Mouse (Mus musculus) midbrain, embryonic 11.5 days (tissue): Measurements from ENCODE around the gene Atg101. TPM values are rescaled to one million over a fixed set of nuclear protein-coding genes. Genes with fewer than 3 reads are reported as not detected.

ENCODE experiments used
- ATAC-seq: fragments of 200-750 bp; cut with Nextera tagmentation; 2 replicates; pipeline ENCODE4 v1.8.0; 2017; ENCODE audit warnings: moderate TSS enrichment, moderate library complexity; ENCODE audit not compliant: low FRiP score
- DNase-seq: peaks from one replicate; pipeline ENCODE4 v3.0.0; 2015; ENCODE audit warnings: low spot score; ENCODE audit errors: missing footprints
- H3K27ac ChIP-seq: fragments of 300-500 bp; sonication (generic); 2 replicates; pipeline ENCODE4 v1.5.1; 2014; ENCODE audit warnings: low read depth, low read length
- H3K27me3 ChIP-seq: fragments of 300-500 bp; sonication (generic); 2 replicates; pipeline ENCODE4 v1.6.1; 2014; ENCODE audit warnings: mild to moderate bottlenecking, low read length, moderate library complexity, mixed read lengths; ENCODE audit not compliant: control insufficient read depth, insufficient read depth
- H3K36me3 ChIP-seq: fragments of 300-500 bp; sonication (generic); 2 replicates; pipeline ENCODE4 v1.6.1; 2014; ENCODE audit warnings: mild to moderate bottlenecking, low read length, moderate library complexity, mixed read lengths; ENCODE audit not compliant: control insufficient read depth, insufficient read depth
- H3K4me1 ChIP-seq: fragments of 300-500 bp; sonication (generic); 2 replicates; pipeline ENCODE4 v1.6.1; 2014; ENCODE audit warnings: low read length; ENCODE audit not compliant: control insufficient read depth, insufficient read depth
- H3K4me2 ChIP-seq: fragments of 300-500 bp; sonication (generic); 2 replicates; pipeline ENCODE4 v1.6.1; 2014; ENCODE audit warnings: mild to moderate bottlenecking, moderate library complexity
- H3K4me3 ChIP-seq: fragments of 300-500 bp; sonication (generic); 2 replicates; pipeline ENCODE4 v1.5.1; 2014; ENCODE audit warnings: low read depth, low read length
- H3K9ac ChIP-seq: fragments of 300-500 bp; sonication (generic); 2 replicates; pipeline ENCODE4 v1.6.1; 2014; ENCODE audit warnings: low read length
- H3K9me3 ChIP-seq: fragments of 300-500 bp; sonication (generic); 2 replicates; pipeline ENCODE4 v1.6.1; 2016; ENCODE audit warnings: low read length; ENCODE audit not compliant: control insufficient read depth
- WGBS: fragments of 180-500 bp; shearing (Covaris S2); extraction: QIAGEN DNeasy Blood & Tissue Kit; methylation state at CpG from one replicate; pipeline ENCODE4 v1.1.7; 2014; 5-methylcytosine and 5-hydroxymethylcytosine counted together
- polyA plus RNA-seq: library from polyadenylated mRNA; unstranded; fragments of >200 nt; fragmentation: Nextera tagmentation; extraction: Ambion mirVana; gene quantifications from 2 replicates; pipeline ENCODE4 v1.2.1, GENCODE M21; 2014

Atg101 gene
- polyA plus RNA-seq, 1 experiment from 2014 or later: 67.4 TPM

DNA sequence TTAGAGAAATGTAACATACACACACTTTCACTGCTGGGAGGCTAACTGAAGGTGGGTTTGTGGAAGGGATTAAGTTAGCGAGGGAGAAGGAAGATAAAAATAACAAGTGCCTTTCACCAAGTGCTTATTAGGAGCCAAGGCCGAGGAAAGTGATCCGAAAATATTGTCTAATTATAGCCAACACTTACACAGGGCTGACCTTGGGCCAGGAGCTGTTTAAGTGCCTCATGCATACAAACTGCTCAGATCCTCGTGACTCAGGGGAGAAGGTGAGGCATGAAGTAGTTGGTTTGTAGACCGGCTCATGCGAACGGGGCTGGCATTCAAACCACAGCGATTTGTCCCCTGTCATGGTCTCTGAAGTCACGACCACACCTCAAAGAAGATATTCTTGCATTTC is 42.8 kb upstream of the Atg101 start:
- DNase-seq (no peak), ATAC-seq (no peak)
- Histone ChIP-seq H3K4me3 (no peak overlapping the region), H3K27ac (no peak overlapping the region), H3K4me1 (peaks cover 6% of the 10 kb centered on the region; the same call in 1 of the 2 replicates), H3K27me3 (no peaks in the 10 kb centered on the region; the same call in 1 of the 2 replicates), H3K9ac (no peak overlapping the region), H3K4me2 (no peak overlapping the region), H3K36me3 (no peaks in the 10 kb centered on the region), H3K9me3 (no peaks in the 10 kb centered on the region)
- 74% methylated on average over 9 of the region's 9 CpGs for whole genome bisulfite sequencing

DNA sequence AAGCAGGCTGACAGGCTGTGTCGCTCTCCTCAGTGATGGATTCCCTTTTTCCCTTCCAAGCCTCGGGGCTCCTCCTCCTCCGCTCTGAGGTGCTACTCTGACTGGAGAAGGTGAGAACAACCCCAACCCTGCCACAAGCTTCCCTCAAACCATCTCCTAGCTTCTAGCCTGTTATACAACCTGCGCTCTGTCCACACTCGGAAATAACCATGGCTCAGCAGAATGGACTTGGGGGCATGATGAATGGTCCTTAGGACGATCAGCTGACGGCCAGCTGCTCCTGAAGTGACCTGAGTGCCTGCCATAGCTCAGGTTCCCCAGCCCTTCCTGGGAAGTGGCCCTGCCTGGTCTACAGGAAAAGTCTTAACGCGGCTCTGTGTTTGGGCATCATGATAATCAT is 42.2 kb upstream of the Atg101 start:
- WGBS: 80% methylated on average over 9 of the region's 9 CpGs
- Histone ChIP-seq H3K9me3 (no peaks in the 10 kb centered on the region), H3K4me2 (no peak overlapping the region), H3K4me1 (peaks cover 8% of the 10 kb centered on the region), H3K27me3 (no peaks in the 10 kb centered on the region; the same call in 1 of the 2 replicates), H3K4me3 (no peak overlapping the region), H3K9ac (no peak overlapping the region), H3K36me3 (no peaks in the 10 kb centered on the region), H3K27ac (no peak overlapping the region)
- no peak for ATAC-seq
- DNase-seq: no peak

DNA sequence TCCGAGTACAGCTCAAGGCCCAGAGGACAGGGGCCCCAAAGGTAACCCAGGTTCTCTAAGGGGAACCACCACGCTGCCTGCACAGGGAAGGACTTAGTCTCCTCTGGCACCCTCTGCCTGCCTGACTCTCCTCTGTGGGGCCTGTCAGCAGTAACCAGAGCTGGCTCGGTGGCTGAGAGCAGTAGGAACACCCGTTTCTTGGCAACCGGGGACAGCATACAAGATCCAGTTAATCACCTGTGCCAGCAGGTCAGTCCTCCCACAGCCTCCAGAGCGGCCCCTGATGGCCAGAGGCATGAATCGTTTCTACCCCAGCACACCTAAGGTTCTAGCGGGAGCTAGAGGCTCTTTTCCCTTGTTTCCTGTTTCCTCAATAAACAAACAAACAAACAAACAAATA is 41.4 kb upstream of the Atg101 start:
- no peak for ATAC-seq
- no peak overlapping the region for H3K27ac ChIP-seq

DNA sequence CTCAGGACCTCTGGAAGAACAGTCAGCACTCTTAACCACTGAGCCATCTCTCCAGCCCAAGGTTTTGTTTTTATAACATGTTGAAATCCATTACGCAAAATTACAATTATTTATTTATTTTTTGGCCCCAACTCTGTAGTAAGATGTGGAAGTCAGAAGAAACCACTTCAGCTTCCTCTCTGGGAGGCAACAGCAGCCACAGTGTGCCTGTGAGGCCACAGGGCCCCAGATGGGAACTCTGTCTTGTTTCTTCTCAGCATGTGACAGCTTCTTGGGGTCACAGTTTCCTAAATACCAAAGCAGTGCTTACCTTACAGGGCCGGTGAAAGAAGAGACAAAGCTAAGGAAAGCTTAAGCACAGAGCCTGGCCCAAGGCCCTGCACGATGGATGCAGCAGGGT is 40.1 kb upstream of the Atg101 start:
- Histone ChIP-seq H3K27me3 (no peaks in the 10 kb centered on the region), H3K9ac (no peak overlapping the region), H3K4me3 (no peak overlapping the region), H3K4me1 (peaks cover 8% of the 10 kb centered on the region), H3K4me2 (no peak overlapping the region), H3K9me3 (no peaks in the 10 kb centered on the region), H3K27ac (no peak overlapping the region), H3K36me3 (no peaks in the 10 kb centered on the region)
- no peak for ATAC-seq
- DNase-seq: no peak
- WGBS: 58% methylated on average over 3 of the region's 3 CpGs

More for the DNA sequence above, 41.4 kb upstream of the Atg101 start:
- no peaks in the 10 kb centered on the region; the same call in 1 of the 2 replicates for H3K27me3 ChIP-seq
- H3K36me3 ChIP-seq: no peaks in the 10 kb centered on the region
- no peak for DNase-seq
- WGBS: 28% methylated on average over 8 of the region's 8 CpGs
- H3K4me2 ChIP-seq: no peak overlapping the region
- H3K9ac ChIP-seq: no peak overlapping the region
- H3K4me1 ChIP-seq: peaks cover 8% of the 10 kb centered on the region
- H3K4me3 ChIP-seq: no peak overlapping the region
- no peaks in the 10 kb centered on the region for H3K9me3 ChIP-seq

DNA sequence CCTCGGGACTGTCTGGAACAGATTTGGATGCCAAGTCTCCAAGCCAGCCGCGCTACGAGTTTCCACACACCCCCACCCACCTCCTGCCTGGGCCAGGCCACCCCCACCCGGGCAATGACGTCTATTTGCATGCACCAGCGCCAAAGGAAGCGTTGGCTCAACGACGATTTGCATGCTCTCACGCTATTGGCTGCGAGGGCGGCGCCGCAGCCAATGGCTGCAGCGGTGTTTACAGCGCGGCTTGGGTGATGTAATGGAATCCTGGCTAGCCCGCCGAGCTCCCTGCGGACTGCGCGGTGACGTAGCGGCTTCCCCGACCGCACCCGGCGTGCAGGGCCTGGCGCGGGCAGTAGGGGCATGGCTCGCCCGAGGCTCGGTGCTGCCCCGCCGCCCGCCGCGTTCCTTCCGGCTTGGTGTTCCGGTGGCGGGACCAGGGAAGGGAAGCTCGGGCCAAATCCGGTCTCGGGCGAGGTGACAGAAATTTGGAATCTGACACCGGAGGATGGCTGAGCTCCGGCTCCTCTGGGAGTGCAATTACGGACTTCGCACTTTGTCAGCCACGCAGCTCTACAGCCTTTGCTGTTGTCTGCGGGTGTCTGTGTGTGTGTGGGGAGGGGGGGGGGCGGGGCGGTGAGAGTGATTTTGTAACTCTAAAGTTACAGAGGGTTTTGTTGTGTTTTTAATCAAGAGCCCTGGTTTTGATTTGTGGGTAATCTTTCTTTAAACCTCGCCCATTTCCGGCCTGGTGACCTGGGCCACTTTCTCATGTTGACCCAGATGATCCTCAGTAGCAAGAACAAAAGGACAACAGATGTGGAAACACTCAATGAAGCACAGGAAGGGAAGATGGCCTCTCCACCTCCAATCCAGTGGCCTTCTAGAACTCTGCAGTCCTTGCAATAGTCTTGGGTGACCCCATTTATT is 37.6 kb upstream of the Atg101 start:
- peak overlapping the region; percentile 30 for H3K4me3 ChIP-seq
- DNase-seq (peak; percentile 99), ATAC-seq (peak; percentile 99)
- peaks cover 5% of the 10 kb centered on the region for H3K4me1 ChIP-seq
- H3K27ac ChIP-seq: peak overlapping the region; percentile 35; the same call in 1 of the 2 replicates
- no peaks in the 10 kb centered on the region for H3K36me3 ChIP-seq
- H3K27me3 ChIP-seq: no peaks in the 10 kb centered on the region; the same call in 1 of the 2 replicates
- no peaks in the 10 kb centered on the region for H3K9me3 ChIP-seq
- 3% methylated on average over 56 of the region's 56 CpGs for WGBS
- H3K4me2 ChIP-seq: peak overlapping the region; percentile 57
- H3K9ac ChIP-seq: peak overlapping the region; percentile 68

DNA sequence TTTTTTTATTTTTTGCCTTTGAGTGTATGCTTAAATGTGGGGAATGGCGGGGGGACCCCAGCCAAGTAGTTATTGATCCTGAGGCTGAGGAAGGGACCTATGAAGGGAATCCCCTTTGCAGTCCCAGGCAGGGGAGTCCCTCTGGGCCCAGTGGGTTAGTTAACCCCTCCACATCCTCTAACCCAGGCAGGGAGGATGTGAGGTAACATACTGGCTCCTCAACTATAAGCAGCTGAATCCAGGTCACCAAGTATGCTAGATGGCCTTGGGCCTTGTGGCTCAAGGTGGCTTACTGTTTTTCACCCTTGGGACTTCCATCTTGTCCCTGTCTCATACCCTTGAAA is 36.9 kb upstream of the Atg101 start:
- Histone ChIP-seq H3K27ac (no peak overlapping the region), H3K4me1 (peaks cover 5% of the 10 kb centered on the region), H3K9ac (peak overlapping the region; percentile 68), H3K9me3 (no peaks in the 10 kb centered on the region), H3K4me2 (peak overlapping the region; percentile 57; the same call in 1 of the 2 replicates), H3K27me3 (no peaks in the 10 kb centered on the region; the same call in 1 of the 2 replicates), H3K36me3 (no peaks in the 10 kb centered on the region), H3K4me3 (no peak overlapping the region)
- DNase-seq: no peak
- WGBS: 85% methylated on average over 1 of the region's 1 CpGs
- no peak for ATAC-seq

DNA sequence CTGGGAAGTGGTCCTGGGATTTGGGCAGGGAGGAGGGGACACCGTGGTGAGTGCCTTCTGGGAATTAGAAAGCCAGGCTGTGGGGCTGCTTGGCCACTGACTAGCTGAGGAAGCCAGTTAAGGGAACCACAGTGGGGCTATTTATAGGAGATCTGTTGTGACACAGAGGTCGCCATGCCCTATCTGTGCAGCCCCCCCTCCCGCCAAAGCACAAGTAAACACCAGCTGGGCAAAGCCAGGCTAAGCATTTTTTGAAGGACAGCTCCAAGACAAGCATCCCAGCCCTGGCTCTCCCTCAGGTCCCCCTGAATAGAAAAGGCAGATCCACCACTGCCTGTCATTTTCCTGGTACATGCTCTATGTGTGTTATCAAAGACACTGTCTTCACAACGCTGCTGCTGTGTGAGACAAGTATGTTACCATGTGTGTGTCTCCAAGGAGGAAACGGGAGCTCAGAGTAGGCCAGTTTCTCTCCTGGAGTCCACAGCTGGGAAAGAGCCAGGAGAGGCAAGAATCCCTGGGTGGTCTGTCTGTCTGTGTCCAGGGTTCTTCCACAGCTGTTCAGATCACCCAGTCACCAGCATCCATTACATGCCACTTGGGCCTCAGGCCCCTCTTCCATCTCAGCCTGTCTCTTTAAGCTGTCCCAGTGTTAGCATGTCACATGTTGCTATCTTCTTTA is 35.9 kb upstream of the Atg101 start:
- Histone ChIP-seq H3K9ac (no peak overlapping the region), H3K36me3 (no peaks in the 10 kb centered on the region), H3K4me1 (peaks cover 5% of the 10 kb centered on the region), H3K4me3 (no peak overlapping the region), H3K9me3 (no peaks in the 10 kb centered on the region), H3K4me2 (no peak overlapping the region), H3K27ac (no peak overlapping the region), H3K27me3 (no peaks in the 10 kb centered on the region; the same call in 1 of the 2 replicates)
- 63% methylated on average over 5 of the region's 5 CpGs for WGBS
- no peak for DNase-seq
- ATAC-seq: no peak

DNA sequence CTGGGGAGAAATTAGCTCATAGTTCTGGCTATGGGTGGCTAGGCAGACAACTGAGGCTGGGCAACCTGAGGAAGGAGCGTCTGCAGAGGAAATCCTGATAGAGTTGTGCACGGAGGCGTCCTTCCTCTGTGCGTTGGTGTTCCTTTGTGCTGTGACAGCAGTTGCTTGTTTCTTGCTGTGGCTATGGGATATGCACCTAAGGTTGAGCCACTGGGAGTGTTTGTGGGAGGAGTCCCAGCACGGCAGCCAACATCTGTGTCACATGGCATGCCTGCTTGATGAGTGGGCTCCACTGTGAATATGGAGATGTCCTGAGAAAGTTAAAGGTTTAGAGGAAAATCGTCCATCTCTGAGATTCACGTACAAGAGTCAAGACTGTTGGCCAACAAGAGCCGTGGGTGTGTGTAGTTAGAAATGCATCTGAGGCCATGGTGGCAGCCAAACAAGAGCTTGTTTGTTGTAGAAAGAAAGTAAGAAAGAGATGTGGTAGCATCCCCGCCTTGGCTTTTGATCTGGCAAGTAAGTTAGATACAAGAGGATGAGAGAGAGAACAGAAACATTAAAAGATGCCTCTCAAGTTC is 33.8 kb upstream of the Atg101 start:
- no peak for ATAC-seq
- WGBS: 88% methylated on average over 9 of the region's 9 CpGs

More for the DNA sequence above, 33.8 kb upstream of the Atg101 start:
- Histone ChIP-seq H3K4me2 (no peak overlapping the region), H3K27ac (no peak overlapping the region), H3K4me3 (no peak overlapping the region), H3K9me3 (no peaks in the 10 kb centered on the region), H3K9ac (no peak overlapping the region), H3K4me1 (peaks cover 8% of the 10 kb centered on the region), H3K27me3 (no peaks in the 10 kb centered on the region; the same call in 1 of the 2 replicates), H3K36me3 (no peaks in the 10 kb centered on the region)
- no peak for DNase-seq
